Mouse (Mus musculus) lung, postnatal 0 days (tissue): ENCODE results near the gene Rhox2a. TPM values are rescaled to one million over a fixed set of nuclear protein-coding genes. Genes with fewer than 3 reads are reported as not detected.
"Not testable (repeated sequence)": the region's sequence is repeated elsewhere in the genome, so short reads cannot be mapped to it uniquely, and the experiment has no call there.

Experiments used
- ATAC-seq: fragments of 200-750 bp; cut with Nextera tagmentation; 2 replicates; pipeline ENCODE4 v1.8.0; 2017; ENCODE audit warnings: moderate library complexity
- DNase-seq: peaks from one replicate; pipeline ENCODE4 v3.0.0-alpha.2; 2016; ENCODE audit warnings: low spot score
- H3K27ac ChIP-seq: fragments of 300-500 bp; sonication (generic); 2 replicates; pipeline ENCODE4 v1.5.1; 2014; ENCODE audit warnings: antibody characterized with exemption, mild to moderate bottlenecking, low read length, mixed read lengths
- H3K27me3 ChIP-seq: fragments of 300-500 bp; sonication (generic); replicated peaks from 2 replicates; pipeline ENCODE4 v1.6.1; 2014; ENCODE audit warnings: low read length, mixed read lengths; ENCODE audit not compliant: insufficient read depth
- H3K36me3 ChIP-seq: fragments of 300-500 bp; sonication (generic); 2 replicates; pipeline ENCODE4 v1.6.1; 2014; ENCODE audit warnings: low read length, mixed read lengths; ENCODE audit not compliant: insufficient read depth
- H3K4me1 ChIP-seq: fragments of 300-500 bp; sonication (generic); 2 replicates; pipeline ENCODE4 v1.6.1; 2014; ENCODE audit warnings: antibody characterized with exemption, low read depth, low read length, mixed read lengths; ENCODE audit not compliant: insufficient read depth
- H3K4me2 ChIP-seq: fragments of 300-500 bp; sonication (generic); replicated peaks from 2 replicates; pipeline ENCODE4 v1.6.1; 2014; ENCODE audit warnings: low read depth, mild to moderate bottlenecking, low read length, moderate library complexity, mixed read lengths
- H3K4me3 ChIP-seq: fragments of 300-500 bp; sonication (generic); 2 replicates; pipeline ENCODE4 v1.5.1; 2014; ENCODE audit warnings: low read depth, low read length
- H3K9ac ChIP-seq: fragments of 300-500 bp; sonication (generic); replicated peaks from 2 replicates; pipeline ENCODE4 v1.6.1; 2014; ENCODE audit warnings: low read depth, mild to moderate bottlenecking
- H3K9me3 ChIP-seq: fragments of 300-500 bp; sonication (generic); 2 replicates; pipeline ENCODE4 v1.6.1; 2016; ENCODE audit warnings: low read length, mixed read lengths
- CTCF ChIP-seq: IDR thresholded peaks from 2 replicates; pipeline ENCODE4 v1.5.1; 2016; ENCODE audit warnings: antibody characterized with exemption, mild to moderate bottlenecking
- EP300 ChIP-seq: IDR thresholded peaks from 2 replicates; pipeline ENCODE4 v1.6.1; 2016; ENCODE audit warnings: antibody characterized with exemption, mild to moderate bottlenecking, control low read depth
- WGBS: fragments of 180-500 bp; shearing (Covaris S2); extraction: QIAGEN DNeasy Blood & Tissue Kit; methylation state at CpG from one replicate; pipeline ENCODE4 v1.1.7; 2014; 5-methylcytosine and 5-hydroxymethylcytosine counted together
- polyA plus RNA-seq: library from polyadenylated mRNA; unstranded; fragments of >200 nt; fragmentation: Nextera tagmentation; extraction: Ambion mirVana; gene quantifications from 2 replicates; pipeline ENCODE4 v1.2.1, GENCODE M21; 2015

Rhox2a gene
- polyA plus RNA-seq = not detected in 2 replicates

DNA sequence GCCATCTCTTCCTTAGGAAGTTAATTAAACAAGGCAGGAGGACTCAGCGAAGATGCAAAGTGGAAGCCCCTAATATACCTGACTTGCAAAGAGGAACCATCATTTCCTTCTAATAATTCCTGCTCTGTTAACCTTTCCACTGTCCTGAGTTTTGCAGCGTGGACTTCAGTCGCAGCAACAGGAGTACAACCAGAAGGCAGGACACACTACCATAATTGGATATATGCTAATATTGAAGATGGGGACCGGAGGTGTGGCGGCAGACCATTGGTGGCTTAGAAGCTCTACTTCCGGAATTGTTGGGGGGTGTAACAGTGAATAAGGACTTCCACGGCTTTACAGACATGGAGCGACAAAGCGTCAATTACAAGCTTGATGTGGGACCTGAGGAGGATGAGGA is at the start of gene Rhox2a:
Rhox2a (plus strand) TSS at position 301 of the 400 bp plus-strand sequence.
- not testable (repeated sequence) for ATAC-seq, DNase-seq, H3K4me3 ChIP-seq, H3K27ac ChIP-seq, H3K9me3 ChIP-seq, H3K4me1 ChIP-seq, H3K27me3 ChIP-seq, H3K9ac ChIP-seq, H3K4me2 ChIP-seq, H3K36me3 ChIP-seq
- no CpG with 5 or more reads among the region's 9 CpGs for WGBS

GRCm38 (mm10) chrX:37198676-37199075 is 46.1 kb upstream of the Rhox2a start:
- 56% methylated on average over 8 of the region's 8 CpGs for WGBS
- Histone ChIP-seq H3K4me3 (no peak overlapping the region), H3K4me1 (no peaks in the 10 kb centered on the region), H3K36me3 (no peaks in the 10 kb centered on the region), H3K9me3 (no peaks in the 10 kb centered on the region), H3K27ac (no peak overlapping the region), H3K9ac (no peak overlapping the region), H3K4me2 (no peak overlapping the region), H3K27me3 (no peaks in the 10 kb centered on the region)
- no peak for TF ChIP-seq CTCF
- no peak for DNase-seq
- ATAC-seq = no peak

- Histone ChIP-seq H3K4me1 (no peaks in the 10 kb centered on the region), H3K36me3 (no peaks in the 10 kb centered on the region), H3K9me3 (no peaks in the 10 kb centered on the region), H3K4me3 (no peak within 1 kb of the TSS), H3K9ac (no peak within 1 kb of the TSS), H3K27ac (no peak within 1 kb of the TSS), H3K4me2 (no peak within 1 kb of the TSS), H3K27me3 (no peaks in the 10 kb centered on the region)
- 79% methylated on average over 10 of the region's 10 CpGs for WGBS
- no peak for TF ChIP-seq CTCF
- no peak for TF ChIP-seq EP300
- no peak for ATAC-seq
- no peak for DNase-seq
These were observed 33.8 kb upstream of the Rhox2a start, which contains the start of gene Gm9 for GRCm38 (mm10) chrX:37210941-37211340. Gene Gm9, minus strand, starts transcription at chrX:37211041.

DNA sequence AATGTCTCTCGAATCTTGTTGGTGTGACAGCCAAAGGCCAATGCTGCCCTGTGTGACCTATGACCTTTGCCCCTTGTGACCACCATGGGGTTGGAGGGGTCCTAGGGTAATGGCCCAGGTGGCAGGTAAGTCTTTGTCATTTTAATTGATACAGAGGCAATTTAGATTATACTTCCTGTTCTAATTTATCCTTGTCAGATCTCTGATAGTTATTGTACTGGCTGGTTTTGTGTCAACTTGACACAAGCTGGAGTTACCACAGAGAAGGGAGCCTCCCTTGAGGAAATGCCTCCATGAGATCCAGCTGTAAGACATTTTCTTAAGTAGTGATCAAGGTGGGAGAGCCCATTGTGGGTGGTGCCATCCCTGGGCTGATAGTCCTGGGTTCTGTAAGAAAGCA is 22.6 kb upstream of the Rhox2a start, which contains the start of gene Rhox1:
Rhox1 (minus strand) TSS at position 101 of the 400 bp plus-strand sequence.
- not testable (repeated sequence) for ATAC-seq, H3K4me2 ChIP-seq, H3K9ac ChIP-seq, H3K4me3 ChIP-seq, H3K36me3 ChIP-seq, DNase-seq, H3K27me3 ChIP-seq, H3K4me1 ChIP-seq, H3K9me3 ChIP-seq, H3K27ac ChIP-seq
- WGBS = 81% methylated on average over 1 of the region's 1 CpGs

DNA sequence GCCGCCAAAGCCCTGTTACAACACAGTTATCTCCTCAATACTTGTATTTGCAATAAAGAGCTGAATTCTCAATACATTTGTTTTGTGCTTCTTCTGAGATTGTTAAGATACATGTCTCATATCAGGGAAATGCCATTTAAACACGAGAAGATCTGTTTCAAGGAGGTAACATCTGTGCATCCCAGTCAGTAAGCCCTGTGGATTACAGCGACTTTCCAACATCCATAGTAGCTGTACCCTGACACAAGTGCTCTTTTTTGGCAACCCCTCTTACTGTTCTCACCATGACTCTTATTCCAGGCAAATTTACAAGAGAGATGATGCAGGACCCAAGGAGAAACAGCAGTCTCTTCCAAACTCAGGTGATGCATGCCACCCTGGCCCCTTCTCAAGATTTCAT is 4.8 kb downstream of the Rhox2a start, which contains the start of gene Rhox3a:
Rhox3a (plus strand) TSS at position 301 of the 400 bp plus-strand sequence.
- not testable (repeated sequence) for H3K4me2 ChIP-seq, H3K9ac ChIP-seq, H3K27ac ChIP-seq, H3K9me3 ChIP-seq, H3K4me3 ChIP-seq, H3K27me3 ChIP-seq, ATAC-seq, DNase-seq, H3K4me1 ChIP-seq, H3K36me3 ChIP-seq
- WGBS = no CpG with 5 or more reads among the region's 3 CpGs

DNA sequence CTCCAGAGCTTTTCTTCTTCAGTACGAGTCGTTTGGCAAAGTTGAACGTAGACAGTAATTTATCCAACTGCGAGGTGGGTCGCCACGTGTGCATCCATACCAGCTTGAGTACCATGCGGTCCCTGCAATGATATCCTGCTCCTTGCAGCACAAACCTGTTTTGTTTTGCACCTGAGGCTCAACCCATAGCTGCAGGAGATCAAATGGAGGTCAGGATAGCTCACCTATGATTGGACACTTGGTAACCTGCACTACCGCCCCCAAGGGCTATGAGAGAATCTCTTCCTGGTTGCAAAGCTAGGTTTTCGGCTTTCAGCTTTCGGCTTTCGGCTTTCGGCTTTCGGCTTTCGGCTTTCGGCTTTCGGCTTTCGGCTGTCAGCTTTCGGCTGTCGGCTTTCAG is 20.3 kb downstream of the Rhox2a start, which contains the start of gene Rhox4a:
Rhox4a (plus strand) TSS at position 301 of the 400 bp plus-strand sequence.
- H3K27me3 ChIP-seq, H3K36me3 ChIP-seq, H3K4me2 ChIP-seq, H3K4me3 ChIP-seq, H3K9ac ChIP-seq, H3K27ac ChIP-seq, H3K9me3 ChIP-seq, DNase-seq, ATAC-seq, H3K4me1 ChIP-seq: not testable (repeated sequence)
- 90% methylated on average over 11 of the region's 19 CpGs for WGBS

Other genes with a start within 250 kb of the Rhox2a start
- not detected in 2 replicates for gene Sowahd, start 196.1 kb upstream of the Rhox2a start, polyA plus RNA-seq
- gene Rpl39, start 159.6 kb upstream of the Rhox2a start, polyA plus RNA-seq = 416 and 436 TPM in 2 replicates
- 10.8 and 11.7 TPM in 2 replicates for gene Upf3b, start 134.7 kb upstream of the Rhox2a start, polyA plus RNA-seq
- 11.3 TPM in 2 replicates for gene Nkap, start 118.2 kb upstream of the Rhox2a start, polyA plus RNA-seq
- gene Akap14, start 76.1 kb upstream of the Rhox2a start, polyA plus RNA-seq = 2.1 and 3.2 TPM in 2 replicates
- gene Ndufa1, start 53.8 kb upstream of the Rhox2a start, polyA plus RNA-seq = 456 and 541 TPM in 2 replicates
- 5.3 and 6.1 TPM in 2 replicates for gene Rnf113a1, start 53.7 kb upstream of the Rhox2a start, polyA plus RNA-seq
- gene Gm9, start 33.9 kb upstream of the Rhox2a start, polyA plus RNA-seq = not detected in 2 replicates
- not detected in 2 replicates for gene Rhox1, start 22.7 kb upstream of the Rhox2a start, polyA plus RNA-seq
- gene Rhox3a, start 4.9 kb downstream of the Rhox2a start, polyA plus RNA-seq = not detected in 2 replicates
- gene Rhox4a, start 20.4 kb downstream of the Rhox2a start, polyA plus RNA-seq = not detected in 2 replicates
- not detected in 2 replicates for gene Rhox3a2, start 135.1 kb downstream of the Rhox2a start, polyA plus RNA-seq
- not detected in 2 replicates for gene Rhox4a2, start 145.9 kb downstream of the Rhox2a start, polyA plus RNA-seq
- not detected in 2 replicates for gene Rhox2b, start 167.1 kb downstream of the Rhox2a start, polyA plus RNA-seq
- gene Rhox4b, start 187.5 kb downstream of the Rhox2a start, polyA plus RNA-seq = not detected in 2 replicates
- not detected in 2 replicates for gene Rhox2c, start 208.7 kb downstream of the Rhox2a start, polyA plus RNA-seq
- gene Rhox3c, start 213.6 kb downstream of the Rhox2a start, polyA plus RNA-seq = not detected in 2 replicates
- not detected in 2 replicates for gene Rhox4c, start 235.4 kb downstream of the Rhox2a start, polyA plus RNA-seq
- gene Rhox2d, start 248.5 kb downstream of the Rhox2a start, polyA plus RNA-seq = not detected in 2 replicates